ENCODE assay signal across 13 mouse cellular contexts in the genomic region with DNA sequence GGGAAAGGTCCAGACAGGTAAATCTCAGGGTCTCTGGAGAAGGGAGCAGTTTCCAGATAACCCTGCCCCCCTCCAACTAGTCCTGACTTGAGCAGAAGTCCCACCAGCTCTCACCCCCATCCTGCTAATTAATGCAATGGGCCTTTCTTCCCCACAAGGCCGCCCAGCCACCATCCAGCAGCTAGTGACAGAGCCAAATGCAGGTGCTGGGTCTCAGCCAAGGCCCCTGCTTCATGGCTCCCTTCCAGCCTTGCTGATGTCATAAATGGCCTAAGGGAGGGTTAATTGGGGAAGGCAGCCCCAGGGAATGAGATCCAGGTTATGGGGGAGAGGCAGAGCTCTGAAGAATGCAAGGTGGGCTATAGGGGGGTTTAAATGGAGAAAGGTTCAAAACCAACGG. TPM values are rescaled to one million over a fixed set of nuclear protein-coding genes. Genes with fewer than 3 reads are reported as not detected.
DNase-seq lines count a peak whose midpoint lies in the region; ATAC-seq and TF ChIP-seq lines count a peak whose summit lies in the region.
"Had no signal": no experiment of that assay in that cellular context is flagged by ENCODE, and none has a peak within 500 bp of the region (broad histone marks: within the 10 kb centered on the region; RNA-seq: fewer than 3 reads in every experiment).

No protein-coding gene starts in this region.

- H3K27ac ChIP-seq in lung, embryonic 14.5 days (ENCODE audit: low read depth), result no peak overlapping the region
- no peak overlapping the region for H3K27ac ChIP-seq in lung, postnatal 0 days (ENCODE audit: low read length)
- H3K27ac ChIP-seq in forebrain, postnatal 0 days (ENCODE audit: low read depth, low read length), result no peak overlapping the region
- 0 out of 2 replicates have a peak overlapping the region, but pooled peaks have one; percentile 18 for H3K27ac ChIP-seq in midbrain, embryonic 16.5 days (ENCODE audit: low read length)
- H3K27ac ChIP-seq: layer of hippocampus, adult 2 months; limb, embryonic 15.5 days had no signal

- H3K9ac ChIP-seq in lung, embryonic 14.5 days, result no peak overlapping the region
- H3K9ac ChIP-seq in lung, postnatal 0 days (replicated peaks; ENCODE audit: low read depth), result no peak overlapping the region
- H3K9ac ChIP-seq in forebrain, postnatal 0 days, result no peak overlapping the region
- H3K9ac ChIP-seq in midbrain, embryonic 16.5 days (ENCODE audit: low read depth, low read length), result 0 out of 2 replicates have a peak overlapping the region, but pooled peaks have one; percentile 12
- H3K9ac ChIP-seq: limb, embryonic 15.5 days had no signal

- H3K4me2 ChIP-seq in lung, embryonic 14.5 days, result no peak overlapping the region
- H3K4me2 ChIP-seq in lung, postnatal 0 days (replicated peaks; ENCODE audit: low read depth, low read length), result no peak overlapping the region
- no peak overlapping the region for H3K4me2 ChIP-seq in forebrain, postnatal 0 days (ENCODE audit: low read depth)
- no peak overlapping the region for H3K4me2 ChIP-seq in midbrain, embryonic 16.5 days (ENCODE audit: low read length)
- H3K4me2 ChIP-seq: limb, embryonic 15.5 days had no signal

- H3K27me3 ChIP-seq in lung, embryonic 14.5 days (ENCODE audit: insufficient read depth, low read length), result no peaks in the 10 kb centered on the region
- H3K27me3 ChIP-seq in lung, postnatal 0 days (replicated peaks; ENCODE audit: insufficient read depth, low read length), result no peaks in the 10 kb centered on the region
- H3K27me3 ChIP-seq in forebrain, postnatal 0 days (ENCODE audit: insufficient read depth, low read length), result no peaks in the 10 kb centered on the region
- no peaks in the 10 kb centered on the region for H3K27me3 ChIP-seq in midbrain, embryonic 16.5 days (ENCODE audit: control insufficient read depth, insufficient read depth, low read depth, low read length)

- DNase-seq in adrenal gland, adult (ENCODE audit: inconsistent age in 2 of 2, low spot score in 1 of 2), result peak; percentile 61 to 92
- no peak for DNase-seq in adrenal gland, postnatal 4 days (ENCODE audit: low spot score in 2 of 2)
- peak; percentile 17 for DNase-seq in lung, embryonic 14.5 days
- DNase-seq in lung, postnatal 0 days (ENCODE audit: low spot score), result no peak
- peak; percentile 50 for DNase-seq in forebrain, postnatal 0 days
- DNase-seq in testis, postnatal 14 days (ENCODE audit: low spot score), result no peak
- DNase-seq in lung, postnatal 36 days, result no peak
- DNase-seq: gastrocnemius, postnatal 10 days; lung, postnatal 10 days had no signal

- no peak for ATAC-seq in lung, embryonic 14.5 days (ENCODE audit: insufficient read depth)
- ATAC-seq in lung, postnatal 0 days, result no peak
- no peak for ATAC-seq in forebrain, postnatal 0 days
- ATAC-seq in midbrain, embryonic 16.5 days, result no peak
- ATAC-seq: intestine, postnatal 0 days had no signal

- 64% methylated on average over 2 of the region's 2 CpGs for WGBS in lung, embryonic 14.5 days
- WGBS in lung, postnatal 0 days, result 65% methylated on average over 2 of the region's 2 CpGs
- 29% methylated on average over 2 of the region's 2 CpGs for WGBS in forebrain, postnatal 0 days
- 37% methylated on average over 2 of the region's 2 CpGs for WGBS in midbrain, embryonic 16.5 days

- H3K9me3 ChIP-seq in lung, embryonic 14.5 days (ENCODE audit: low read depth, low read length), result no peaks in the 10 kb centered on the region
- no peaks in the 10 kb centered on the region for H3K9me3 ChIP-seq in lung, postnatal 0 days (ENCODE audit: low read length)
- H3K9me3 ChIP-seq in forebrain, postnatal 0 days (ENCODE audit: low read length), result no peaks in the 10 kb centered on the region
- H3K9me3 ChIP-seq in midbrain, embryonic 16.5 days (replicated peaks; ENCODE audit: control insufficient read depth, low read length, poor library complexity, severe bottlenecking), result no peaks in the 10 kb centered on the region
- H3K9me3 ChIP-seq: limb, embryonic 15.5 days had no signal

- TF ChIP-seq CTCF in lung, embryonic 14.5 days (IDR thresholded peaks at IDR 0.05; ENCODE audit: low read depth), result no peak
- no peak for TF ChIP-seq CTCF in lung, postnatal 0 days (IDR thresholded peaks at IDR 0.05)
- no peak for TF ChIP-seq CTCF in forebrain, postnatal 0 days (IDR thresholded peaks at IDR 0.05; ENCODE audit: low read depth)

- no peak overlapping the region for H3K4me3 ChIP-seq in lung, embryonic 14.5 days (ENCODE audit: low read depth, low read length)
- no peak overlapping the region for H3K4me3 ChIP-seq in lung, postnatal 0 days (ENCODE audit: low read depth, low read length)
- H3K4me3 ChIP-seq in forebrain, postnatal 0 days (ENCODE audit: low read depth, low read length), result no peak overlapping the region
- H3K4me3 ChIP-seq in midbrain, embryonic 16.5 days (ENCODE audit: low read depth, low read length), result no peak overlapping the region
- H3K4me3 ChIP-seq: layer of hippocampus, adult 2 months; limb, embryonic 15.5 days had no signal

- TF ChIP-seq EP300 in lung, postnatal 0 days (IDR thresholded peaks at IDR 0.05), result no peak

- no peaks in the 10 kb centered on the region for H3K36me3 ChIP-seq in lung, embryonic 14.5 days (ENCODE audit: insufficient read depth)
- H3K36me3 ChIP-seq in lung, postnatal 0 days (ENCODE audit: insufficient read depth, low read length), result no peaks in the 10 kb centered on the region
- no peaks in the 10 kb centered on the region for H3K36me3 ChIP-seq in forebrain, postnatal 0 days (ENCODE audit: insufficient read depth)
- 0 out of 2 replicates have a peak, but pooled peaks cover 3% of the 10 kb centered on the region for H3K36me3 ChIP-seq in midbrain, embryonic 16.5 days (ENCODE audit: control insufficient read depth, insufficient read depth, low read length)
- H3K36me3 ChIP-seq: limb, embryonic 15.5 days had no signal

- no peaks in the 10 kb centered on the region for H3K4me1 ChIP-seq in lung, embryonic 14.5 days (ENCODE audit: insufficient read depth)
- no peaks in the 10 kb centered on the region for H3K4me1 ChIP-seq in lung, postnatal 0 days (ENCODE audit: insufficient read depth, low read depth, low read length)
- H3K4me1 ChIP-seq in forebrain, postnatal 0 days (ENCODE audit: insufficient read depth), result peaks cover 10% of the 10 kb centered on the region; the same call in 1 of the 2 replicates
- peaks cover 19% of the 10 kb centered on the region for H3K4me1 ChIP-seq in midbrain, embryonic 16.5 days (ENCODE audit: control insufficient read depth, insufficient read depth, low read length)

RNA-seq across cellular contexts. Expression of a gene that starts 32.4 kb away (rescaled TPM):
- total RNA-seq in adrenal gland, postnatal 4 days (2021), result 10 to 100 TPM; 10.0 to 11.1 TPM
- 11.8 and 15.0 TPM in 2 replicates for polyA plus RNA-seq in lung, embryonic 14.5 days (2014; fragmentation: Nextera tagmentation; extraction: Ambion mirVana)
- polyA plus RNA-seq in lung, postnatal 0 days (2015; fragmentation: Nextera tagmentation; extraction: Ambion mirVana), result 10.0 and 10.3 TPM in 2 replicates
- total RNA-seq in forebrain, postnatal 0 days (2014; rRNA removed), result 59.4 and 75.5 TPM in 2 replicates
- polyA plus RNA-seq in forebrain, postnatal 0 days (2015; fragmentation: Nextera tagmentation; extraction: Ambion mirVana), result 84.0 and 86.5 TPM in 2 replicates
- polyA plus RNA-seq in midbrain, embryonic 16.5 days (2015; fragmentation: Nextera tagmentation; extraction: Ambion mirVana), result 101 and 126 TPM in 2 replicates

RNA-seq across cellular contexts. Expression of a gene that starts 59.4 kb away (rescaled TPM):
- total RNA-seq in adrenal gland, postnatal 4 days (2021), result 10 to 100 TPM; 24.6 to 28.1 TPM
- 1.1 and 1.7 TPM in 2 replicates for polyA plus RNA-seq in lung, embryonic 14.5 days (2014; fragmentation: Nextera tagmentation; extraction: Ambion mirVana)
- 0.58 and 0.83 TPM in 2 replicates for polyA plus RNA-seq in lung, postnatal 0 days (2015; fragmentation: Nextera tagmentation; extraction: Ambion mirVana)
- total RNA-seq in forebrain, postnatal 0 days (2014; rRNA removed), result 42.2 and 61.0 TPM in 2 replicates
- 26.7 and 32.4 TPM in 2 replicates for polyA plus RNA-seq in forebrain, postnatal 0 days (2015; fragmentation: Nextera tagmentation; extraction: Ambion mirVana)
- 36.1 and 38.0 TPM in 2 replicates for polyA plus RNA-seq in midbrain, embryonic 16.5 days (2015; fragmentation: Nextera tagmentation; extraction: Ambion mirVana)

Comparison
In these comparisons a context has a peak if more than half of its experiments do, and no peak if none do; other contexts are left out.
1. DNase-seq: peak in adrenal gland, adult (2 of 2), lung, embryonic 14.5 days (single experiment) and forebrain, postnatal 0 days (single experiment); none in adrenal gland, postnatal 4 days (0 of 2), lung, postnatal 0 days (single experiment), testis, postnatal 14 days (single experiment) and lung, postnatal 36 days (single experiment).
2. RNA of a gene that starts 59.4 kb away (polyA plus RNA-seq): 36.1 to 38.0 TPM in midbrain, embryonic 16.5 days and 26.7 to 32.4 TPM in forebrain, postnatal 0 days; 1.1 to 1.7 TPM in lung, embryonic 14.5 days and 0.58 to 0.83 TPM in lung, postnatal 0 days; every median in the first group is over 10 times any median in the second.